Mouse (Mus musculus) layer of hippocampus, postnatal 36 days (tissue): ENCODE measurements around the gene Ddx47. TPM values are rescaled to one million over a fixed set of nuclear protein-coding genes. Genes with fewer than 3 reads are reported as not detected.

Experiments used
- DNase-seq, 2 experiments: peaks; one replicate each; pipeline ENCODE4 v3.0.0; 2022
- total RNA-seq, 2 experiments: library from RNA; stranded (reverse); gene quantifications; 2 replicates each; pipeline ENCODE4 v1.2.3; 2021

The Ddx47 gene
- total RNA-seq, 2 experiments from 2014 or later: 51.6 to 58.1 TPM

GRCm38 (mm10) chr6:135070347-135070746 lies 58.9 kb downstream of the Ddx47 start:
- DNase-seq: no peak

Other genes with a start within 250 kb of the Ddx47 start
- gene Dusp16, start 219.0 kb upstream of the Ddx47 start, total RNA-seq: 1 to 10 TPM; 8.6 to 8.9 TPM
- 10 to 100 TPM; 41.1 to 41.7 TPM for gene Crebl2, start 181.5 kb upstream of the Ddx47 start, total RNA-seq
- gene Gpr19, start 113.0 kb upstream of the Ddx47 start, total RNA-seq: 10 to 100 TPM; 28.1 to 29.3 TPM
- gene Cdkn1b, start 91.2 kb upstream of the Ddx47 start, total RNA-seq: 10 to 100 TPM; 51.0 to 52.6 TPM
- 1 to 10 TPM; 3.1 to 3.4 TPM for gene Apold1, start 29.9 kb upstream of the Ddx47 start, total RNA-seq
- under 1 TPM; 0.15 to 0.40 TPM for gene Gprc5a, start 54.0 kb downstream of the Ddx47 start, total RNA-seq
- not detected for gene Gprc5d, start 106.7 kb downstream of the Ddx47 start, total RNA-seq
- 100 to 1,000 TPM; 157 to 166 TPM for gene Fam234b, start 186.4 kb downstream of the Ddx47 start, total RNA-seq
- gene Hebp1, start 186.4 kb downstream of the Ddx47 start, total RNA-seq: 10 to 100 TPM; 74.3 to 79.5 TPM
- under 1 TPM in 1 of 2 experiments, not detected in 1; 0.42 TPM for gene Gsg1, start 242.7 kb downstream of the Ddx47 start, total RNA-seq